Mouse (Mus musculus): ENCODE results near the gene Tmem121b. TPM values are rescaled to one million over a fixed set of nuclear protein-coding genes. Genes with fewer than 3 reads are reported as not detected.

The Tmem121b gene
- total and polyA plus RNA-seq, 3 experiments, result not detected

- Histone ChIP-seq H3K9me3 (replicated peaks; ENCODE audit: low read length) (no peaks in the 10 kb centered on the region), H3K27me3 (replicated peaks) (no peaks in the 10 kb centered on the region), H3K4me1 (ENCODE audit: control insufficient read depth in 1 of 2, insufficient read depth in 2 of 2) (no peaks in the 10 kb centered on the region), H3K27ac (ENCODE audit: insufficient read depth, low read depth) (no peak overlapping the region), H3K9ac (ENCODE audit: insufficient read depth, low read depth) (no peak overlapping the region), H3K79me2 (replicated peaks; ENCODE audit: control insufficient read depth, extremely low read depth, insufficient read depth, poor library complexity, severe bottlenecking) (no peaks in the 10 kb centered on the region), H3K4me3 (replicated peaks in 1 of 3; ENCODE audit: low read depth in 2 of 3, low read length in 2 of 3, poor library complexity in 1 of 3) (no peak overlapping the region), H3K4me2 (ENCODE audit: insufficient read depth, low read depth, poor library complexity, severe bottlenecking) (no peak overlapping the region), H3K36me3 (replicated peaks in 1 of 2; ENCODE audit: control insufficient read depth in 1 of 2, insufficient read depth in 1 of 2, low read length in 1 of 2) (peaks cover 16 to 37% of the 10 kb centered on the region in 2 experiments)
- dilution Hi-C loops (cut with MboI; ENCODE audit: extremely low pct_ligation_motif_present, extremely low pct_unique_long_range_greater_than_20kb, low sequenced_read_pairs) (no loop called here), in situ Hi-C loops (cut with MboI; ENCODE audit: low pct_ligation_motif_present, low pct_unique_long_range_greater_than_20kb, low sequenced_read_pairs) (no loop called here)
- TF ChIP-seq EP300 (IDR thresholded peaks at IDR 0.05; ENCODE audit: low read length) (no peak), SMC3 (IDR thresholded peaks at IDR 0.05; ENCODE audit: low read depth, low read length) (no peak), MXI1 (IDR thresholded peaks at IDR 0.05; ENCODE audit: low read depth, low read length) (no peak), RCOR1 (conservative IDR thresholded peaks at IDR 0.05; ENCODE audit: low read depth, low read length) (no peak), TBP (conservative IDR thresholded peaks at IDR 0.05; ENCODE audit: low read depth, low read length) (no peak), ELF1 (IDR thresholded peaks at IDR 0.05; ENCODE audit: low read depth, low read length) (no peak), CHD1 (IDR thresholded peaks at IDR 0.05; ENCODE audit: low read depth, low read length) (no peak), ZKSCAN1 (IDR thresholded peaks at IDR 0.05; ENCODE audit: borderline replicate concordance, low read depth, low read length) (no peak)
- no peak for DNase-seq (ENCODE audit: extremely low read depth)
Measured at GRCm38 (mm10) chr6:120443363-120444355, 49.9 kb downstream of the Tmem121b start.

- Histone ChIP-seq H3K27me3 (replicated peaks) (no peaks in the 10 kb centered on the region), H3K4me2 (ENCODE audit: insufficient read depth, low read depth, poor library complexity, severe bottlenecking) (no peak overlapping the region), H3K9me3 (replicated peaks; ENCODE audit: low read length) (no peaks in the 10 kb centered on the region), H3K4me3 (replicated peaks in 1 of 3; ENCODE audit: low read depth in 2 of 3, low read length in 2 of 3, poor library complexity in 1 of 3) (no peak overlapping the region), H3K9ac (ENCODE audit: insufficient read depth, low read depth) (no peak overlapping the region), H3K4me1 (ENCODE audit: control insufficient read depth in 1 of 2, insufficient read depth in 2 of 2) (no peaks in the 10 kb centered on the region), H3K27ac (ENCODE audit: insufficient read depth, low read depth) (no peak overlapping the region), H3K79me2 (replicated peaks; ENCODE audit: control insufficient read depth, extremely low read depth, insufficient read depth, poor library complexity, severe bottlenecking) (no peaks in the 10 kb centered on the region), H3K36me3 (replicated peaks in 1 of 2; ENCODE audit: control insufficient read depth in 1 of 2, insufficient read depth in 1 of 2, low read length in 1 of 2) (peaks cover 22 to 48% of the 10 kb centered on the region in 2 experiments)
- DNase-seq (ENCODE audit: extremely low read depth), result no peak
- in situ Hi-C loops (cut with MboI; ENCODE audit: low pct_ligation_motif_present, low pct_unique_long_range_greater_than_20kb, low sequenced_read_pairs), result no loop called here
- dilution Hi-C loops (cut with MboI; ENCODE audit: extremely low pct_ligation_motif_present, extremely low pct_unique_long_range_greater_than_20kb, low sequenced_read_pairs), result no loop called here
- TF ChIP-seq BHLHE40 (IDR thresholded peaks at IDR 0.05; ENCODE audit: low read depth, low read length) (no peak), JUND (conservative IDR thresholded peaks at IDR 0.05; ENCODE audit: low read depth, low read length) (no peak), SMC3 (IDR thresholded peaks at IDR 0.05; ENCODE audit: low read depth, low read length) (no peak), MAX (IDR thresholded peaks at IDR 0.05; ENCODE audit: low read length) (no peak), RAD21 (IDR thresholded peaks at IDR 0.05; ENCODE audit: low read depth, low read length) (no peak), CTCF (conservative IDR thresholded peaks at IDR 0.05 in 1 of 2, IDR thresholded peaks at IDR 0.05 in 1 of 2; ENCODE audit: low read depth in 2 of 2, low read length in 2 of 2) (no peak), UBTF (IDR thresholded peaks at IDR 0.05; ENCODE audit: low read depth, low read length) (no peak), PAX5 (IDR thresholded peaks at IDR 0.05; ENCODE audit: low read length) (no peak), MAZ (IDR thresholded peaks at IDR 0.05; ENCODE audit: low read depth, low read length) (no peak), MEF2A (IDR thresholded peaks at IDR 0.05; ENCODE audit: borderline replicate concordance, low read depth, low read length) (no peak), HCFC1 (IDR thresholded peaks at IDR 0.05; ENCODE audit: low read depth, low read length) (no peak), MXI1 (IDR thresholded peaks at IDR 0.05; ENCODE audit: low read depth, low read length) (no peak), ELF1 (IDR thresholded peaks at IDR 0.05; ENCODE audit: low read depth, low read length) (no peak), USF1 (IDR thresholded peaks at IDR 0.05; ENCODE audit: low read depth, low read length) (no peak), ETS1 (conservative IDR thresholded peaks at IDR 0.05; ENCODE audit: low read depth, low read length) (no peak), ZKSCAN1 (IDR thresholded peaks at IDR 0.05; ENCODE audit: borderline replicate concordance, low read depth, low read length) (no peak), POLR2A (IDR thresholded peaks at IDR 0.05; ENCODE audit: low read depth, low read length) (no peak), ZMIZ1 (IDR thresholded peaks at IDR 0.05; ENCODE audit: low read depth, low read length) (no peak), NRF1 (IDR thresholded peaks at IDR 0.05; ENCODE audit: low read depth, low read length) (no peak)
Measured at GRCm38 (mm10) chr6:120442171-120442749, 51.3 kb downstream of the Tmem121b start.
